Mouse (Mus musculus) stomach, postnatal 0 days (tissue): ENCODE measurements at regions not wholly inside any gene's neighbourhood (a gene's known extent, or its start where the extent isn't known, plus 50 kb on each side); places are given as distances from the start of the nearest gene placed in this dataset.

ENCODE experiments used
- CTCF ChIP-seq: IDR thresholded peaks from 2 replicates; pipeline ENCODE4 v1.5.1; 2016; ENCODE audit warnings: antibody characterized with exemption, low read depth, mild to moderate bottlenecking, moderate library complexity
- EP300 ChIP-seq: optimal IDR thresholded peaks from 2 replicates; pipeline ENCODE3; 2016; ENCODE audit warnings: antibody characterized with exemption

- TF ChIP-seq CTCF, result peak; percentile 97
- no peak for TF ChIP-seq EP300
Measured at GRCm38 (mm10) chr5:134006470-134007126, 92.9 kb upstream of the Castor2 start.
